Mouse (Mus musculus): ENCODE measurements around the gene Hip1. TPM values are rescaled to one million over a fixed set of nuclear protein-coding genes. Genes with fewer than 3 reads are reported as not detected.

Gene Hip1
- polyA plus RNA-seq, 1 experiment, result 18.3 TPM

GRCm38 (mm10) chr5:135442430-135442829, 102.5 kb downstream of the Hip1 start:
- no peak overlapping the region for H3K4me3 ChIP-seq (ENCODE audit: extremely low read depth, insufficient read depth, insufficient read length)
- H3K27me3 ChIP-seq (ENCODE audit: control insufficient read depth, insufficient read depth, low read length), result no peaks in the 10 kb centered on the region
- DNase-seq (ENCODE audit: low read depth in 1 of 2, low spot score in 2 of 2), result no peak
- 0 out of 2 replicates have a peak, but pooled peaks cover 2% of the 10 kb centered on the region for H3K36me3 ChIP-seq (ENCODE audit: control insufficient read depth, insufficient read depth, low read length)
- 84% methylated on average over 7 of the region's 7 CpGs for WGBS
- no peak overlapping the region for H3K27ac ChIP-seq (ENCODE audit: insufficient read depth, low read length)
- TF ChIP-seq CTCF (IDR thresholded peaks at IDR 0.05; ENCODE audit: extremely low read depth, insufficient read depth, insufficient read length, insufficient replicate concordance) (no peak), POLR2A (IDR thresholded peaks at IDR 0.05; ENCODE audit: low read depth, low read length) (no peak)
- no peaks in the 10 kb centered on the region for H3K4me1 ChIP-seq (ENCODE audit: control insufficient read depth, insufficient read depth, insufficient read length)

GRCm38 (mm10) chr5:135435039-135435438, 109.9 kb downstream of the Hip1 start:
- DNase-seq (ENCODE audit: low read depth in 1 of 2, low spot score in 2 of 2), result peak in 1 of 2 experiments; percentile 47
- no peak for TF ChIP-seq POLR2A (IDR thresholded peaks at IDR 0.05; ENCODE audit: low read depth, low read length)
- WGBS, result 45% methylated on average over 10 of the region's 10 CpGs
- 0 out of 2 replicates have a peak, but pooled peaks cover 5% of the 10 kb centered on the region for H3K4me1 ChIP-seq (ENCODE audit: control insufficient read depth, insufficient read depth, insufficient read length)
- H3K27ac ChIP-seq (ENCODE audit: insufficient read depth, low read length), result no peak overlapping the region
- peaks cover 1% of the 10 kb centered on the region; the same call in 1 of the 2 replicates for H3K36me3 ChIP-seq (ENCODE audit: control insufficient read depth, insufficient read depth, low read length)
- H3K27me3 ChIP-seq (ENCODE audit: control insufficient read depth, insufficient read depth, low read length), result no peaks in the 10 kb centered on the region
- H3K4me3 ChIP-seq (ENCODE audit: extremely low read depth, insufficient read depth, insufficient read length), result no peak overlapping the region

GRCm38 (mm10) chr5:135433861-135434260, 111.1 kb downstream of the Hip1 start:
- 0 out of 2 replicates have a peak, but pooled peaks cover 5% of the 10 kb centered on the region for H3K4me1 ChIP-seq (ENCODE audit: control insufficient read depth, insufficient read depth, insufficient read length)
- peaks cover 1% of the 10 kb centered on the region; the same call in 1 of the 2 replicates for H3K36me3 ChIP-seq (ENCODE audit: control insufficient read depth, insufficient read depth, low read length)
- H3K27ac ChIP-seq (ENCODE audit: insufficient read depth, low read length), result no peak overlapping the region
- 93% methylated on average over 4 of the region's 4 CpGs for WGBS
- TF ChIP-seq CTCF (IDR thresholded peaks at IDR 0.05; ENCODE audit: extremely low read depth, insufficient read depth, insufficient read length, insufficient replicate concordance) (no peak), POLR2A (IDR thresholded peaks at IDR 0.05; ENCODE audit: low read depth, low read length) (no peak)
- no peak overlapping the region for H3K4me3 ChIP-seq (ENCODE audit: extremely low read depth, insufficient read depth, insufficient read length)
- H3K27me3 ChIP-seq (ENCODE audit: control insufficient read depth, insufficient read depth, low read length), result no peaks in the 10 kb centered on the region
- DNase-seq (ENCODE audit: low read depth in 1 of 2, low spot score in 2 of 2), result no peak

- no peak for TF ChIP-seq POLR2A (IDR thresholded peaks at IDR 0.05; ENCODE audit: low read depth, low read length)
- Histone ChIP-seq H3K27me3 (ENCODE audit: control insufficient read depth, insufficient read depth, low read length) (no peaks in the 10 kb centered on the region), H3K4me1 (ENCODE audit: control insufficient read depth, insufficient read depth, insufficient read length) (0 out of 2 replicates have a peak, but pooled peaks cover 5% of the 10 kb centered on the region), H3K4me3 (ENCODE audit: extremely low read depth, insufficient read depth, insufficient read length) (no peak overlapping the region), H3K27ac (ENCODE audit: insufficient read depth, low read length) (no peak overlapping the region), H3K36me3 (ENCODE audit: control insufficient read depth, insufficient read depth, low read length) (peaks cover 1% of the 10 kb centered on the region; the same call in 1 of the 2 replicates)
- DNase-seq (ENCODE audit: low read depth in 1 of 2, low spot score in 2 of 2), result no peak
- WGBS, result 62% methylated on average over 6 of the region's 6 CpGs
Measured at GRCm38 (mm10) chr5:135431111-135431510, 113.8 kb downstream of the Hip1 start.

- Histone ChIP-seq H3K36me3 (ENCODE audit: control insufficient read depth, insufficient read depth, low read length) (peaks cover 1% of the 10 kb centered on the region; the same call in 1 of the 2 replicates), H3K4me1 (ENCODE audit: control insufficient read depth, insufficient read depth, insufficient read length) (no peaks in the 10 kb centered on the region), H3K27me3 (ENCODE audit: control insufficient read depth, insufficient read depth, low read length) (no peaks in the 10 kb centered on the region), H3K27ac (ENCODE audit: insufficient read depth, low read length) (no peak overlapping the region), H3K4me3 (ENCODE audit: extremely low read depth, insufficient read depth, insufficient read length) (no peak overlapping the region)
- WGBS, result 71% methylated on average over 5 of the region's 5 CpGs
- no peak for DNase-seq (ENCODE audit: low read depth in 1 of 2, low spot score in 2 of 2)
- TF ChIP-seq CTCF (IDR thresholded peaks at IDR 0.05; ENCODE audit: extremely low read depth, insufficient read depth, insufficient read length, insufficient replicate concordance), result peak; percentile 30; the same call in 1 of the 2 replicates
- no peak for TF ChIP-seq POLR2A (IDR thresholded peaks at IDR 0.05; ENCODE audit: low read depth, low read length)
Measured at GRCm38 (mm10) chr5:135428786-135429185, 116.1 kb downstream of the Hip1 start.

GRCm38 (mm10) chr5:135410266-135410665, 134.7 kb downstream of the Hip1 start:
- WGBS, result 81% methylated on average over 9 of the region's 9 CpGs
- no peak for DNase-seq (ENCODE audit: low read depth in 1 of 2, low spot score in 2 of 2)
- Histone ChIP-seq H3K27ac (ENCODE audit: insufficient read depth, low read length) (no peak overlapping the region), H3K36me3 (ENCODE audit: control insufficient read depth, insufficient read depth, low read length) (no peaks in the 10 kb centered on the region), H3K4me3 (ENCODE audit: extremely low read depth, insufficient read depth, insufficient read length) (no peak overlapping the region), H3K27me3 (ENCODE audit: control insufficient read depth, insufficient read depth, low read length) (no peaks in the 10 kb centered on the region), H3K4me1 (ENCODE audit: control insufficient read depth, insufficient read depth, insufficient read length) (no peaks in the 10 kb centered on the region)
- TF ChIP-seq CTCF (IDR thresholded peaks at IDR 0.05; ENCODE audit: extremely low read depth, insufficient read depth, insufficient read length, insufficient replicate concordance), result no peak
- TF ChIP-seq POLR2A (IDR thresholded peaks at IDR 0.05; ENCODE audit: low read depth, low read length), result no peak

GRCm38 (mm10) chr5:135408114-135408513, 136.8 kb downstream of the Hip1 start:
- Histone ChIP-seq H3K36me3 (ENCODE audit: control insufficient read depth, insufficient read depth, low read length) (no peaks in the 10 kb centered on the region), H3K27me3 (ENCODE audit: control insufficient read depth, insufficient read depth, low read length) (no peaks in the 10 kb centered on the region), H3K4me3 (ENCODE audit: extremely low read depth, insufficient read depth, insufficient read length) (no peak overlapping the region), H3K4me1 (ENCODE audit: control insufficient read depth, insufficient read depth, insufficient read length) (no peaks in the 10 kb centered on the region), H3K27ac (ENCODE audit: insufficient read depth, low read length) (no peak overlapping the region)
- DNase-seq (ENCODE audit: low read depth in 1 of 2, low spot score in 2 of 2), result no peak
- 71% methylated on average over 4 of the region's 4 CpGs for WGBS
- no peak for TF ChIP-seq POLR2A (IDR thresholded peaks at IDR 0.05; ENCODE audit: low read depth, low read length)
- TF ChIP-seq CTCF (IDR thresholded peaks at IDR 0.05; ENCODE audit: extremely low read depth, insufficient read depth, insufficient read length, insufficient replicate concordance), result no peak

Measured in spleen, adult 2 months (tissue).